Mouse (Mus musculus) heart, adult 2 months (tissue): ENCODE results near the gene Safb. TPM values are rescaled to one million over a fixed set of nuclear protein-coding genes. Genes with fewer than 3 reads are reported as not detected.
A peak's percentile ranks its signal among the peaks of the same experiment; 100 is the strongest.

Source experiments
- DNase-seq, 2 experiments: peaks; one replicate each; pipeline ENCODE4 v3.0.0; 2021
- H3K27ac ChIP-seq: fragments of 200-600 bp; 2 replicates; pipeline ENCODE4 v1.8.1; 2022
- H3K27me3 ChIP-seq: fragments of 200-500 bp; 2 replicates; pipeline ENCODE4 v1.6.1; 2012; ENCODE audit warnings: mild to moderate bottlenecking, low read length, inconsistent platforms, mixed read lengths; ENCODE audit not compliant: control insufficient read depth, insufficient read depth
- H3K36me3 ChIP-seq: fragments of 200-500 bp; 2 replicates; pipeline ENCODE4 v1.6.1; 2012; ENCODE audit warnings: low read length, inconsistent platforms; ENCODE audit not compliant: control insufficient read depth, insufficient read depth
- H3K4me1 ChIP-seq: fragments of 200-500 bp; 2 replicates; pipeline ENCODE4 v1.6.1; 2011; ENCODE audit warnings: low read length; ENCODE audit not compliant: control insufficient read depth, insufficient read depth
- H3K4me3 ChIP-seq: fragments of 200-600 bp; 2 replicates; pipeline ENCODE4 v1.8.1; 2022
- H3K79me2 ChIP-seq: fragments of 200-500 bp; replicated peaks from 2 replicates; pipeline ENCODE4 v1.6.1; 2012; ENCODE audit warnings: mild to moderate bottlenecking, inconsistent platforms, low read length, moderate library complexity, mixed read lengths; ENCODE audit not compliant: control insufficient read depth, insufficient read depth
- H3K9ac ChIP-seq: fragments of 200-500 bp; 2 replicates; pipeline ENCODE4 v1.6.1; 2012; ENCODE audit warnings: low read depth, mild to moderate bottlenecking, control low read depth, inconsistent platforms, low read length, mixed read lengths
- CTCF ChIP-seq: fragments of 200-600 bp; IDR thresholded peaks from 2 replicates; pipeline ENCODE4 v1.8.1; 2022; ENCODE audit warnings: antibody characterized with exemption, mild to moderate bottlenecking, moderate library complexity
- EP300 ChIP-seq: fragments of 200-500 bp; IDR thresholded peaks from 2 replicates; pipeline ENCODE4 v1.6.1; 2011; ENCODE audit warnings: low read depth, low read length, control low read depth; ENCODE audit not compliant: insufficient read depth
- POLR2A ChIP-seq: fragments of 200-500 bp; IDR thresholded peaks from 2 replicates; pipeline ENCODE4 v1.6.1; 2011; ENCODE audit warnings: mild to moderate bottlenecking, low read depth, low read length, control low read depth; ENCODE audit not compliant: insufficient read depth
- WGBS: fragments of 180-500 bp; shearing (Covaris S2); methylation state at CpG from one replicate; pipeline ENCODE4 v1.1.7; 2018; 5-methylcytosine and 5-hydroxymethylcytosine counted together
- intact Hi-C: fragments of 180-260 bp; cut with DNase I; formaldehyde crosslinking; loops from one replicate; pipeline ENCODE4 v1.15.1; 2025
- polyA plus RNA-seq: library from polyadenylated mRNA; depleted of rRNA; stranded (reverse); fragments of >200 nt; gene quantifications from 2 replicates; pipeline ENCODE4 v1.2.3, GENCODE M21; 2012
- total RNA-seq, 2 experiments: library from RNA; stranded (reverse); gene quantifications; 2 replicates each; pipeline ENCODE4 v1.2.3; 2021

Gene Safb
- total and polyA plus RNA-seq, 3 experiments = 57.5 to 69.1 (median 61.3) TPM

- Histone ChIP-seq H3K36me3 (no peaks in the 10 kb centered on the region), H3K9ac (no peak overlapping the region), H3K4me3 (no peak overlapping the region), H3K79me2 (no peaks in the 10 kb centered on the region), H3K27me3 (no peaks in the 10 kb centered on the region), H3K27ac (no peak overlapping the region), H3K4me1 (peaks cover 2% of the 10 kb centered on the region)
- 84% methylated on average over 9 of the region's 9 CpGs for WGBS
- TF ChIP-seq EP300 (no peak), POLR2A (no peak), CTCF (no peak)
- intact Hi-C loops = no loop called here
- peak in 1 of 2 experiments; percentile 17 for DNase-seq
Observed at GRCm38 (mm10) chr17:56604070-56604380, 19.4 kb downstream of the Safb start.

DNA sequence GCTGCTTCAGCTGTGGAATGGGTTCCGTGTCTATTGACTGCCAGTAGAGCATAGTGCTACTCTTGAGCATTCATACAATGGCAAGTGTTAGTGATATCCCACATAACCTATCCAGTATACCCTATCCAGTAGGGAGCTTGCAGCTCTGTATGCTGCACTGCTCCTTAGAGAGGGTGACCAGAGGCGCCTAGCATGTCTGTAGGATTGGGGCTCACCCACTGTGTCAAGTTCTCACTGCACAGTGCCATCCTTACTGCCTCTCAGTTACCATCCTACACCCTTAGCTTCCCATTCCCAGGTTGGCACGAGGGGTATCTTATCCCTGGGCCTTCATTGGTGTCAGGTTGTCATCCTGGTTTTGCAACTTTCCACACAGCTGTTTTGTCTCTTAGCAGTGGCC is 19.8 kb downstream of the Safb start:
- intact Hi-C loops = no loop called here
- WGBS = 86% methylated on average over 3 of the region's 3 CpGs

DNA sequence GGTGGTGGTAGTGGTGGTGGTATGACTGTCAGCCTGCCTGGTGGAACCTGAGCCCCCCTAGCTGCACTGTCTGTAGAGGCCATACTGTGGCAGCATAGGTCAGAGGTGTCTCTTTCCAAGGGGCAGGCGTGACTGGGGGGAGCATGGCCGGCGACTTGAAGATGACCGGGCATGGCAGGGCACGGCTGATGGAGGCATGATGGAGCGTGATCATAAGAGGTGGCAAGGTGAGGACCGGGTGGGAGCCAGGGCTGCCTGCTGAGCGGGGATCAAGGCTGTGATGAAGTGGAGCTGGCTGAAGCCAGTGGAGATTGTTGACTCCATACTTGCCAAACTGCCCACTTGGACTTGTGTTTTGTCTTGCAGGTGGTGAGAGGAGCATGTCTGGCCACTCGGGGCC is 20.8 kb downstream of the Safb start:
- H3K27ac ChIP-seq = no peak overlapping the region
- no peak for TF ChIP-seq POLR2A
- no peak for TF ChIP-seq CTCF
- 86% methylated on average over 9 of the region's 9 CpGs for WGBS
- no peaks in the 10 kb centered on the region for H3K36me3 ChIP-seq
- no peaks in the 10 kb centered on the region for H3K79me2 ChIP-seq
- H3K4me1 ChIP-seq = peaks cover 6% of the 10 kb centered on the region
- peak in 1 of 2 experiments; percentile 22 for DNase-seq
- intact Hi-C loops = no loop called here
- no peaks in the 10 kb centered on the region for H3K27me3 ChIP-seq
- no peak overlapping the region for H3K9ac ChIP-seq
- H3K4me3 ChIP-seq = no peak overlapping the region

More for the DNA sequence above, 19.8 kb downstream of the Safb start:
- Histone ChIP-seq H3K36me3 (no peaks in the 10 kb centered on the region), H3K79me2 (no peaks in the 10 kb centered on the region), H3K27me3 (no peaks in the 10 kb centered on the region), H3K4me3 (no peak overlapping the region), H3K27ac (no peak overlapping the region), H3K9ac (no peak overlapping the region), H3K4me1 (peaks cover 2% of the 10 kb centered on the region)
- no peak for DNase-seq
- TF ChIP-seq EP300 = no peak
- no peak for TF ChIP-seq CTCF
- TF ChIP-seq POLR2A = no peak

DNA sequence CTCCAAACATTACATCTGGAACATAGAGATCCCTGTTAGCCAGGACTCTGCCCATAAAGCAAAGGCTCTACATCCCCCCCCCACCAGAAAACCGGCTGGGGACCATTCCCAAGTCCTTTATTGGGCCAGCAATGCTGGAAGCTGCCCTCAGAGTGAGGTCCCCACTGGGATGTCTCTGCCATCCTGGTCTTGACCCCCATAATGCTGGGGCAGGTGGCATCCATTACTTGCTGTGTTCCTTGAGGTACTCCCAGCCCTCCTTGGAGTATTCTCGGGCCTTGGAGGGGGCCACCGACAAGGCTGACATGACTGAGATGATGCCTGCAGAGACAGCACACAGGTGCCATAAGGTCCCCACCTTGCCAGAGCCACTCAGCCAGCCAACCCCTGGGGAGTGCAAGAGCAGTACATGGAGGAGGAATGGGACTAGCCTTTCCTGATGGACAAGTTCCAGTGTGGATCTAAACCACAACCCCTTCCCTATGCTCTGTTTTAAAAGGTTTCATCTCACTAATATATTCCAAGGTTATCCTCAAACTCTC is 23.0 kb downstream of the Safb start:
- Histone ChIP-seq H3K79me2 (no peaks in the 10 kb centered on the region), H3K4me3 (no peak overlapping the region), H3K27me3 (no peaks in the 10 kb centered on the region), H3K27ac (no peak overlapping the region), H3K4me1 (peaks cover 6% of the 10 kb centered on the region), H3K36me3 (no peaks in the 10 kb centered on the region), H3K9ac (no peak overlapping the region)
- peak in 1 of 2 experiments; percentile 14 for DNase-seq
- WGBS = 63% methylated on average over 3 of the region's 3 CpGs
- TF ChIP-seq EP300 (no peak), CTCF (no peak), POLR2A (no peak)
- intact Hi-C loops = loop anchor here (2.0 kb wide), 1 partner anchor 21 kb away; no protein-coding TSS in a partner anchor

- peak overlapping the region; percentile 90 for H3K4me3 ChIP-seq
- no peaks in the 10 kb centered on the region for H3K27me3 ChIP-seq
- intact Hi-C loops = loop anchor here (2.0 kb wide), 1 partner anchor 22 kb away; no protein-coding TSS in a partner anchor
- WGBS = 32% methylated on average over 5 of the region's 5 CpGs
- peak overlapping the region; percentile 48 for H3K9ac ChIP-seq
- H3K27ac ChIP-seq = peak overlapping the region; percentile 94
- H3K79me2 ChIP-seq = no peaks in the 10 kb centered on the region
- H3K36me3 ChIP-seq = no peaks in the 10 kb centered on the region
- peak in 1 of 2 experiments; percentile 26 for DNase-seq
- H3K4me1 ChIP-seq = peaks cover 6% of the 10 kb centered on the region
- TF ChIP-seq POLR2A (no peak), EP300 (no peak), CTCF (no peak)
Observed at GRCm38 (mm10) chr17:56608699-56609098, 24.1 kb downstream of the Safb start.

GRCm38 (mm10) chr17:56609452-56610171 is 25.0 kb downstream of the Safb start, which contains the start of gene 2410015M20Rik:
Gene 2410015M20Rik (minus strand): TSS chr17:56609771.
- H3K79me2 ChIP-seq = no peaks in the 10 kb centered on the region
- intact Hi-C loops = loop anchor here (2.0 to 10.0 kb wide), 5 partner anchors 23 to 897 kb away; partner anchors contain the start of genes Ndufa11, Pot1b, Pspn and Sh3gl1
- no peaks in the 10 kb centered on the region for H3K27me3 ChIP-seq
- no peaks in the 10 kb centered on the region for H3K36me3 ChIP-seq
- H3K9ac ChIP-seq = peak within 1 kb of the TSS; percentile 76
- peak; percentile 85; the same call in 1 of the 2 replicates for TF ChIP-seq EP300
- peak; percentile 91 for TF ChIP-seq POLR2A
- peak; percentile 77 for TF ChIP-seq CTCF
- WGBS = under 1% methylated on average over 44 of the region's 44 CpGs
- H3K4me1 ChIP-seq = peaks cover 9% of the 10 kb centered on the region
- H3K27ac ChIP-seq = peak within 1 kb of the TSS; percentile 94
- DNase-seq = peak; percentile 93 to 96
- H3K4me3 ChIP-seq = peak within 1 kb of the TSS; percentile 90
